Mouse (Mus musculus): Measurements from ENCODE around the gene Pard3b.

DNA sequence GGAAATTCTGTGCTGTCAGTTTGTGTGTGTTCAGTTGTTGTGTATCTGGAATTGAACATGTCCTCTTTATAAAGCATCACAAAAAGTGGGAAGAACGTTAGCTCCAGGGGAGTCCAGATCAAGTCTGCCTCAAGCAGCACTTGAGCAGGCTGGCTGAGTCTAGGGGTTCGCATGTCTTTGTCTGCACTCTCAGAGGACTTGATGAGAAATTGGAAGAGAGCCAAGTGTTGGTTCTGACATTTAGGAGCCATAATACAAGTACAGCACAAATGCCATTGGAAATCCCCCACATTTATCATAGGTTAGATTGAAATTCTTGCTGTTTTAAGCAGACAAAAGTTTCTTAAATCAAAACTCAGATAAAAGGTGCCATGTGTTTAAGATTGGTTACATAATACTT lies 694.4 kb downstream of the Pard3b start:
- TF ChIP-seq POLR2A (IDR thresholded peaks at IDR 0.05; ENCODE audit: low read depth, low read length) = no peak
- TF ChIP-seq CTCF (conservative IDR thresholded peaks at IDR 0.05; ENCODE audit: insufficient read depth, insufficient read length, low read depth, low read length) = no peak

Data from kidney, adult 2 months (tissue).